Mouse (Mus musculus) lung, embryonic 16.5 days (tissue): Measurements from ENCODE around the gene Cyp2d26. TPM values are rescaled to one million over a fixed set of nuclear protein-coding genes. Genes with fewer than 3 reads are reported as not detected.
A peak's percentile ranks its signal among the peaks of the same experiment; 100 is the strongest.

Source experiments
- ATAC-seq: fragments of 200-750 bp; cut with Nextera tagmentation; 2 replicates; pipeline ENCODE4 v1.8.0; 2017; ENCODE audit warnings: low read depth, mild to moderate bottlenecking, moderate library complexity
- H3K27ac ChIP-seq: fragments of 300-500 bp; sonication (generic); 2 replicates; pipeline ENCODE4 v1.5.1; 2014; ENCODE audit warnings: mild to moderate bottlenecking, control low read depth, low read length
- H3K27me3 ChIP-seq: fragments of 300-500 bp; sonication (generic); 2 replicates; pipeline ENCODE4 v1.6.1; 2014; ENCODE audit warnings: low read depth, low read length, mixed read lengths; ENCODE audit not compliant: control insufficient read depth, insufficient read depth
- H3K36me3 ChIP-seq: fragments of 300-500 bp; sonication (generic); 2 replicates; pipeline ENCODE4 v1.6.1; 2014; ENCODE audit warnings: low read length; ENCODE audit not compliant: control insufficient read depth, insufficient read depth
- H3K4me1 ChIP-seq: fragments of 300-500 bp; sonication (generic); replicated peaks from 2 replicates; pipeline ENCODE4 v1.6.1; 2014; ENCODE audit warnings: low read length, mixed read lengths; ENCODE audit not compliant: control insufficient read depth, insufficient read depth
- H3K4me2 ChIP-seq: fragments of 300-500 bp; sonication (generic); 2 replicates; pipeline ENCODE4 v1.6.1; 2014; ENCODE audit warnings: low read depth, low read length, control low read depth
- H3K4me3 ChIP-seq: fragments of 300-500 bp; sonication (generic); 2 replicates; pipeline ENCODE4 v1.5.1; 2014; ENCODE audit warnings: mild to moderate bottlenecking, low read length, control low read depth
- H3K9ac ChIP-seq: fragments of 300-500 bp; sonication (generic); 2 replicates; pipeline ENCODE4 v1.6.1; 2014; ENCODE audit warnings: low read length, control low read depth
- H3K9me3 ChIP-seq: fragments of 300-500 bp; sonication (generic); 2 replicates; pipeline ENCODE4 v1.6.1; 2016; ENCODE audit warnings: low read length; ENCODE audit not compliant: control insufficient read depth
- WGBS: fragments of 180-500 bp; shearing (Covaris S2); extraction: QIAGEN DNeasy Blood & Tissue Kit; methylation state at CpG from one replicate; pipeline ENCODE4 v1.1.7; 2014; 5-methylcytosine and 5-hydroxymethylcytosine counted together
- polyA plus RNA-seq: library from polyadenylated mRNA; unstranded; fragments of >200 nt; fragmentation: Nextera tagmentation; extraction: Ambion mirVana; gene quantifications from 2 replicates; pipeline ENCODE4 v1.2.1, GENCODE M21; 2015

The Cyp2d26 gene
- 0.31 and 1.4 TPM in 2 replicates for polyA plus RNA-seq

- 79% methylated on average over 5 of the region's 5 CpGs for WGBS
- Histone ChIP-seq H3K4me1 (no peaks in the 10 kb centered on the region), H3K9me3 (no peaks in the 10 kb centered on the region), H3K36me3 (no peaks in the 10 kb centered on the region), H3K27me3 (no peaks in the 10 kb centered on the region), H3K27ac (no peak within 1 kb of the TSS), H3K4me2 (no peak within 1 kb of the TSS), H3K9ac (no peak within 1 kb of the TSS), H3K4me3 (no peak within 1 kb of the TSS)
- ATAC-seq: no peak
Measured at GRCm38 (mm10) chr15:82794277-82794676, at the start of gene Cyp2d26. Gene Cyp2d26, minus strand, starts transcription at chr15:82794294.

- H3K27ac ChIP-seq: no peak overlapping the region
- no peak overlapping the region for H3K4me2 ChIP-seq
- no peak overlapping the region for H3K9ac ChIP-seq
- no peak overlapping the region for H3K4me3 ChIP-seq
- no peak for ATAC-seq
- 95% methylated on average over 3 of the region's 3 CpGs for WGBS
- H3K9me3 ChIP-seq: no peaks in the 10 kb centered on the region
- H3K27me3 ChIP-seq: no peaks in the 10 kb centered on the region
- H3K4me1 ChIP-seq: no peaks in the 10 kb centered on the region
- no peaks in the 10 kb centered on the region for H3K36me3 ChIP-seq
Measured at GRCm38 (mm10) chr15:82839146-82839545, 45.1 kb upstream of the Cyp2d26 start.

- no peak for ATAC-seq
- Histone ChIP-seq H3K27ac (no peak overlapping the region), H3K36me3 (no peaks in the 10 kb centered on the region), H3K4me2 (no peak overlapping the region), H3K4me1 (no peaks in the 10 kb centered on the region), H3K9me3 (no peaks in the 10 kb centered on the region), H3K27me3 (no peaks in the 10 kb centered on the region), H3K9ac (no peak overlapping the region), H3K4me3 (no peak overlapping the region)
- 90% methylated on average over 6 of the region's 6 CpGs for WGBS
Measured at GRCm38 (mm10) chr15:82829917-82830316, 35.8 kb upstream of the Cyp2d26 start.

- Histone ChIP-seq H3K9ac (no peak overlapping the region), H3K4me3 (no peak overlapping the region), H3K36me3 (peaks cover 2% of the 10 kb centered on the region; the same call in 1 of the 2 replicates), H3K27ac (no peak overlapping the region), H3K4me1 (0 out of 2 replicates have a peak, but pooled peaks cover 3% of the 10 kb centered on the region), H3K4me2 (no peak overlapping the region), H3K9me3 (no peaks in the 10 kb centered on the region), H3K27me3 (no peaks in the 10 kb centered on the region)
- ATAC-seq: no peak
Measured at GRCm38 (mm10) chr15:82825866-82826265, 31.8 kb upstream of the Cyp2d26 start.

- no peaks in the 10 kb centered on the region for H3K9me3 ChIP-seq
- H3K9ac ChIP-seq: no peak overlapping the region
- 0 out of 2 replicates have a peak, but pooled peaks cover 3% of the 10 kb centered on the region for H3K4me1 ChIP-seq
- H3K36me3 ChIP-seq: peaks cover 2% of the 10 kb centered on the region; the same call in 1 of the 2 replicates
- no peaks in the 10 kb centered on the region for H3K27me3 ChIP-seq
- H3K4me3 ChIP-seq: no peak overlapping the region
- no peak overlapping the region for H3K4me2 ChIP-seq
- no peak for ATAC-seq
- no peak overlapping the region for H3K27ac ChIP-seq
- 78% methylated on average over 3 of the region's 4 CpGs for WGBS
Measured at GRCm38 (mm10) chr15:82822347-82822746, 28.3 kb upstream of the Cyp2d26 start.

- H3K4me1 ChIP-seq: 0 out of 2 replicates have a peak, but pooled peaks cover 3% of the 10 kb centered on the region
- H3K4me2 ChIP-seq: no peak overlapping the region
- 95% methylated on average over 1 of the region's 1 CpGs for whole genome bisulfite sequencing
- H3K27me3 ChIP-seq: no peaks in the 10 kb centered on the region
- no peak overlapping the region for H3K9ac ChIP-seq
- H3K27ac ChIP-seq: no peak overlapping the region
- no peaks in the 10 kb centered on the region for H3K9me3 ChIP-seq
- H3K36me3 ChIP-seq: peaks cover 2% of the 10 kb centered on the region; the same call in 1 of the 2 replicates
- peak; percentile 67 for ATAC-seq
- no peak overlapping the region for H3K4me3 ChIP-seq
Measured at GRCm38 (mm10) chr15:82821657-82822056, 27.6 kb upstream of the Cyp2d26 start.

GRCm38 (mm10) chr15:82815296-82815695 lies 21.2 kb upstream of the Cyp2d26 start:
- no peak overlapping the region for H3K9ac ChIP-seq
- no peak overlapping the region for H3K4me3 ChIP-seq
- no peak for ATAC-seq
- H3K36me3 ChIP-seq: peaks cover 7% of the 10 kb centered on the region; the same call in 1 of the 2 replicates
- WGBS: 87% methylated on average over 4 of the region's 4 CpGs
- H3K4me1 ChIP-seq: no peaks in the 10 kb centered on the region
- H3K27ac ChIP-seq: no peak overlapping the region
- H3K9me3 ChIP-seq: no peaks in the 10 kb centered on the region
- no peaks in the 10 kb centered on the region for H3K27me3 ChIP-seq
- no peak overlapping the region for H3K4me2 ChIP-seq

GRCm38 (mm10) chr15:82814806-82815205 lies 20.7 kb upstream of the Cyp2d26 start:
- no peak overlapping the region for H3K4me2 ChIP-seq
- no peaks in the 10 kb centered on the region for H3K4me1 ChIP-seq
- WGBS: 53% methylated on average over 4 of the region's 4 CpGs
- no peaks in the 10 kb centered on the region for H3K9me3 ChIP-seq
- H3K36me3 ChIP-seq: peaks cover 7% of the 10 kb centered on the region; the same call in 1 of the 2 replicates
- H3K27me3 ChIP-seq: no peaks in the 10 kb centered on the region
- H3K4me3 ChIP-seq: no peak overlapping the region
- no peak overlapping the region for H3K9ac ChIP-seq
- ATAC-seq: peak; percentile 52; the same call in 1 of the 2 replicates
- no peak overlapping the region for H3K27ac ChIP-seq

GRCm38 (mm10) chr15:82814321-82814720 lies 20.2 kb upstream of the Cyp2d26 start:
- Histone ChIP-seq H3K4me2 (no peak overlapping the region), H3K36me3 (peaks cover 7% of the 10 kb centered on the region; the same call in 1 of the 2 replicates), H3K4me1 (no peaks in the 10 kb centered on the region), H3K9me3 (no peaks in the 10 kb centered on the region), H3K27ac (no peak overlapping the region), H3K27me3 (no peaks in the 10 kb centered on the region), H3K9ac (no peak overlapping the region), H3K4me3 (no peak overlapping the region)
- 78% methylated on average over 7 of the region's 7 CpGs for WGBS
- ATAC-seq: no peak

- ATAC-seq: no peak
- H3K4me2 ChIP-seq: no peak overlapping the region
- 71% methylated on average over 1 of the region's 1 CpGs for WGBS
Measured at GRCm38 (mm10) chr15:82810556-82810955, 16.5 kb upstream of the Cyp2d26 start.

More at GRCm38 (mm10) chr15:82810556-82810955, 16.5 kb upstream of the Cyp2d26 start:
- no peaks in the 10 kb centered on the region for H3K27me3 ChIP-seq
- H3K36me3 ChIP-seq: peaks cover 7% of the 10 kb centered on the region; the same call in 1 of the 2 replicates
- H3K4me3 ChIP-seq: no peak overlapping the region
- H3K9me3 ChIP-seq: no peaks in the 10 kb centered on the region
- no peak overlapping the region for H3K9ac ChIP-seq
- H3K27ac ChIP-seq: no peak overlapping the region
- H3K4me1 ChIP-seq: no peaks in the 10 kb centered on the region
